Mouse (Mus musculus) neural tube, embryonic 11.5 days (tissue): ENCODE results near the gene Serpinb11. TPM values are rescaled to one million over a fixed set of nuclear protein-coding genes. Genes with fewer than 3 reads are reported as not detected.

Source experiments
- ATAC-seq: fragments of 200-750 bp; cut with Nextera tagmentation; 2 replicates; pipeline ENCODE4 v1.8.0; 2017; ENCODE audit warnings: moderate number of reproducible peaks, mild to moderate bottlenecking, moderate TSS enrichment, moderate library complexity; ENCODE audit not compliant: insufficient read depth, low FRiP score, low TSS enrichment
- DNase-seq: peaks from one replicate; pipeline ENCODE4 v3.0.0-alpha.2; 2015; ENCODE audit warnings: low spot score
- H3K27ac ChIP-seq: fragments of 300-500 bp; sonication (generic); 2 replicates; pipeline ENCODE4 v1.5.1; 2014; ENCODE audit warnings: low read depth, mild to moderate bottlenecking, low read length
- H3K27me3 ChIP-seq: fragments of 300-500 bp; sonication (generic); 2 replicates; pipeline ENCODE4 v1.6.1; 2014; ENCODE audit warnings: mild to moderate bottlenecking, low read length, mixed read lengths; ENCODE audit not compliant: control insufficient read depth, insufficient read depth
- H3K36me3 ChIP-seq: fragments of 300-500 bp; sonication (generic); 2 replicates; pipeline ENCODE4 v1.6.1; 2014; ENCODE audit warnings: mild to moderate bottlenecking, low read length, moderate library complexity, mixed read lengths; ENCODE audit not compliant: control insufficient read depth, insufficient read depth
- H3K4me1 ChIP-seq: fragments of 300-500 bp; sonication (generic); 2 replicates; pipeline ENCODE4 v1.6.1; 2014; ENCODE audit warnings: low read length, mixed read lengths; ENCODE audit not compliant: control insufficient read depth, insufficient read depth
- H3K4me2 ChIP-seq: fragments of 300-500 bp; sonication (generic); 2 replicates; pipeline ENCODE4 v1.6.1; 2014; ENCODE audit warnings: low read depth, mild to moderate bottlenecking, moderate library complexity
- H3K4me3 ChIP-seq: fragments of 300-500 bp; sonication (generic); 2 replicates; pipeline ENCODE4 v1.5.1; 2014; ENCODE audit warnings: low read depth, low read length
- H3K9ac ChIP-seq: fragments of 300-500 bp; sonication (generic); 2 replicates; pipeline ENCODE4 v1.6.1; 2014; ENCODE audit warnings: mild to moderate bottlenecking, low read length
- H3K9me3 ChIP-seq: fragments of 300-500 bp; sonication (generic); 2 replicates; pipeline ENCODE4 v1.6.1; 2016; ENCODE audit warnings: low read length; ENCODE audit not compliant: control insufficient read depth
- WGBS: fragments of 180-500 bp; shearing (Covaris S2); extraction: QIAGEN DNeasy Blood & Tissue Kit; methylation state at CpG from one replicate; pipeline ENCODE4 v1.1.7; 2014; 5-methylcytosine and 5-hydroxymethylcytosine counted together
- polyA plus RNA-seq: library from polyadenylated mRNA; unstranded; fragments of >200 nt; fragmentation: Nextera tagmentation; extraction: Ambion mirVana; gene quantifications from 2 replicates; pipeline ENCODE4 v1.2.1, GENCODE M21; 2014

Gene Serpinb11
- polyA plus RNA-seq: not detected in 2 replicates

DNA sequence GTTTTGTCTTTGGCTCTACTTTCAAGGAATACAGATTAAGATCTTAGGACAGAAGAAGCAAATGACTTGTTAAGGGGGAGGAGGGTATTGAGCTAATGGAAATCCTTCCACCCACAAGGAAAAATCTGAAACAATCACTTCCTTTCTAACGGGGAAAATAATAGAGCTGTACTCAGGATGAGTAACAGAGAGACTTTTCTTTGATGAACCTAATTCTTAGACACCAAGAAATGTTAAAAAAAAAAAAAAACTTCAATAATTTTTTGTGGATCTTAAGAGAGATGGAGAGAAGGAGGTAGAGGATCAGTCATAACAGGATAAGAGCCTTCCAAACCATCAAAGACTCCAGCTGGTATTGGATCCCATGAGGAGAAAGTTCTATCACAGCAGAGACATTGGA is at the start of gene Serpinb11:
Serpinb11 (plus strand) TSS at position 301 of the 400 bp plus-strand sequence.
- H3K4me3 ChIP-seq: no peak within 1 kb of the TSS
- no peaks in the 10 kb centered on the region for H3K9me3 ChIP-seq
- no peak within 1 kb of the TSS for H3K27ac ChIP-seq
- no peaks in the 10 kb centered on the region for H3K36me3 ChIP-seq
- 83% methylated on average over 1 of the region's 1 CpGs for WGBS
- no peak for DNase-seq
- H3K4me1 ChIP-seq: no peaks in the 10 kb centered on the region
- H3K27me3 ChIP-seq: no peaks in the 10 kb centered on the region
- H3K4me2 ChIP-seq: no peak within 1 kb of the TSS
- no peak within 1 kb of the TSS for H3K9ac ChIP-seq
- no peak for ATAC-seq

- Histone ChIP-seq H3K9me3 (no peaks in the 10 kb centered on the region), H3K36me3 (no peaks in the 10 kb centered on the region), H3K4me1 (no peaks in the 10 kb centered on the region), H3K4me2 (no peak overlapping the region), H3K4me3 (no peak overlapping the region), H3K27me3 (no peaks in the 10 kb centered on the region), H3K27ac (no peak overlapping the region), H3K9ac (no peak overlapping the region)
- no peak for ATAC-seq
- no peak for DNase-seq
Observed at GRCm38 (mm10) chr1:107345979-107346378, 15.0 kb upstream of the Serpinb11 start.

- Histone ChIP-seq H3K4me3 (no peak overlapping the region), H3K9ac (no peak overlapping the region), H3K4me1 (no peaks in the 10 kb centered on the region), H3K27me3 (no peaks in the 10 kb centered on the region), H3K27ac (no peak overlapping the region), H3K9me3 (no peaks in the 10 kb centered on the region), H3K36me3 (no peaks in the 10 kb centered on the region), H3K4me2 (no peak overlapping the region)
- 97% methylated on average over 2 of the region's 2 CpGs for WGBS
- no peak for DNase-seq
- ATAC-seq: no peak
Observed at GRCm38 (mm10) chr1:107346788-107347187, 14.2 kb upstream of the Serpinb11 start.

- Histone ChIP-seq H3K27me3 (no peaks in the 10 kb centered on the region), H3K9me3 (no peaks in the 10 kb centered on the region), H3K9ac (no peak overlapping the region), H3K4me3 (no peak overlapping the region), H3K4me2 (no peak overlapping the region), H3K36me3 (no peaks in the 10 kb centered on the region), H3K27ac (no peak overlapping the region), H3K4me1 (no peaks in the 10 kb centered on the region)
- WGBS: 61% methylated on average over 3 of the region's 3 CpGs
- ATAC-seq (no peak), DNase-seq (no peak)
Observed at GRCm38 (mm10) chr1:107350392-107350791, 10.6 kb upstream of the Serpinb11 start.

- Histone ChIP-seq H3K4me2 (no peak overlapping the region), H3K9me3 (no peaks in the 10 kb centered on the region), H3K4me3 (no peak overlapping the region), H3K9ac (no peak overlapping the region), H3K36me3 (no peaks in the 10 kb centered on the region), H3K27ac (no peak overlapping the region), H3K4me1 (no peaks in the 10 kb centered on the region), H3K27me3 (no peaks in the 10 kb centered on the region)
- 82% methylated on average over 2 of the region's 2 CpGs for WGBS
- ATAC-seq: no peak
- DNase-seq: no peak
Observed at GRCm38 (mm10) chr1:107351115-107351514, 9.9 kb upstream of the Serpinb11 start.

- Histone ChIP-seq H3K4me2 (no peak overlapping the region), H3K9ac (no peak overlapping the region), H3K27ac (no peak overlapping the region), H3K36me3 (no peaks in the 10 kb centered on the region), H3K4me3 (no peak overlapping the region), H3K4me1 (no peaks in the 10 kb centered on the region), H3K27me3 (no peaks in the 10 kb centered on the region), H3K9me3 (no peaks in the 10 kb centered on the region)
- DNase-seq: no peak
- no peak for ATAC-seq
- 53% methylated on average over 3 of the region's 3 CpGs for WGBS
Observed at GRCm38 (mm10) chr1:107353046-107353445, 8.0 kb upstream of the Serpinb11 start.

DNA sequence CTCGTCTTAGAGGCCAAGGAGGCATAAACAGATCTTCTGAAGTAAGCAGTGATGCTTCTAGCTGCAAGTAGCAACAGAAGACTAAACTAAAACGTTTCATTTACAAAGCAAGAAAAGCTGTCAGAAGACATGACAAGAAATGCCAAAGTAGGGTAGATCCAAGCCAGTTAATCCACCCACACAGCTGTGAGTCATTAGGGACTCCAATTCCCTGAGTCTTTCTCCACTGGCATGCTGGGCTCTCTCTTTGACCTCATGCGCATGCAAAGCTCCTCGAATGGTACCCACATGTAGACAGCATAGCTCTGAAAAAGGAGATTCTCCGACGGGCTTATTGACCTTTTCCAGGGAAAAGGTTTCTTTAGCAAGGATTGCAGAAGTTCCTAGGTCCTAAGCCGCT is 5.0 kb downstream of the Serpinb11 start:
- Histone ChIP-seq H3K9ac (no peak overlapping the region), H3K4me2 (no peak overlapping the region), H3K27me3 (no peaks in the 10 kb centered on the region), H3K4me3 (no peak overlapping the region), H3K36me3 (no peaks in the 10 kb centered on the region), H3K4me1 (no peaks in the 10 kb centered on the region), H3K27ac (no peak overlapping the region), H3K9me3 (no peaks in the 10 kb centered on the region)
- 64% methylated on average over 7 of the region's 7 CpGs for WGBS
- ATAC-seq (no peak), DNase-seq (no peak)

GRCm38 (mm10) chr1:107368944-107369343 is 7.9 kb downstream of the Serpinb11 start:
- Histone ChIP-seq H3K36me3 (no peaks in the 10 kb centered on the region), H3K9ac (no peak overlapping the region), H3K4me1 (no peaks in the 10 kb centered on the region), H3K27ac (no peak overlapping the region), H3K9me3 (no peaks in the 10 kb centered on the region), H3K4me2 (no peak overlapping the region), H3K4me3 (no peak overlapping the region), H3K27me3 (no peaks in the 10 kb centered on the region)
- ATAC-seq: no peak
- no peak for DNase-seq
- whole genome bisulfite sequencing: 77% methylated on average over 2 of the region's 2 CpGs

DNA sequence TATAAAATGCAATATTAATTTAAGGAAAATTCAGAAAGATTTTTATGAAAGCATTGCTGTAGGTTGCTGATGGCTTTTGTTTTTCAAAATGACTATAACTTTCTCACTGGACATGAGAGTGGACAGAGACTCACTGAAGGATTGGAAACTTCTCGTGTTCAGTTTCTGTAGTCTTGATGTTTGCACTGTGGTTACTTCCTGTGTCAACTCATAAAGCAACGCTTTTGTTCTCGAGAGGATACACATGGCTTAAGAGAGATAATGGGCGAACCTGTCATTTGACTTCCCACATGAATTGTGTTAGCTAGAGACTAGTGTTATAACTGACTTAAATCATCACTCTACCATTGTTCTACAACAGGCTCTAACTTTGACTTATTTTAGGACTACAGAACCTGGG is 16.0 kb downstream of the Serpinb11 start:
- ATAC-seq (no peak), DNase-seq (no peak)
- no peaks in the 10 kb centered on the region for H3K27me3 ChIP-seq
- no peak overlapping the region for H3K27ac ChIP-seq
- 79% methylated on average over 4 of the region's 4 CpGs for WGBS
- no peak overlapping the region for H3K9ac ChIP-seq
- H3K36me3 ChIP-seq: no peaks in the 10 kb centered on the region
- H3K4me3 ChIP-seq: no peak overlapping the region
- H3K4me2 ChIP-seq: no peak overlapping the region
- H3K4me1 ChIP-seq: no peaks in the 10 kb centered on the region
- H3K9me3 ChIP-seq: no peaks in the 10 kb centered on the region
